Mouse (Mus musculus) embryo, embryonic 10 days (tissue): ENCODE measurements around the gene Lyl1.
A peak's percentile ranks its signal among the peaks of the same experiment; 100 is the strongest.

Source experiments
- DNase-seq: peaks from one replicate; pipeline ENCODE4 v3.0.0-alpha.2; 2015; ENCODE audit warnings: low spot score

Lyl1 gene

GRCm38 (mm10) chr8:84700941-84701911 lies at the start of gene Lyl1:
Lyl1 (plus strand) TSS chr8:84701457.
- DNase-seq = peak; percentile 63

GRCm38 (mm10) chr8:84653092-84653631 lies 48.1 kb upstream of the Lyl1 start:
- no peak for DNase-seq

GRCm38 (mm10) chr8:84654597-84654996 lies 46.7 kb upstream of the Lyl1 start:
- DNase-seq = peak; percentile 55

GRCm38 (mm10) chr8:84655336-84656190 lies 45.7 kb upstream of the Lyl1 start:
- peak; percentile 88 for DNase-seq

GRCm38 (mm10) chr8:84656191-84656525 lies 45.1 kb upstream of the Lyl1 start:
- DNase-seq = peak; percentile 86

GRCm38 (mm10) chr8:84656641-84657126 lies 44.6 kb upstream of the Lyl1 start:
- peak; percentile 93 for DNase-seq

GRCm38 (mm10) chr8:84657203-84657602 lies 44.1 kb upstream of the Lyl1 start:
- DNase-seq = no peak

- DNase-seq = no peak
Measured at GRCm38 (mm10) chr8:84657680-84658079, 43.6 kb upstream of the Lyl1 start.

GRCm38 (mm10) chr8:84658951-84659350 lies 42.3 kb upstream of the Lyl1 start:
- DNase-seq = no peak

GRCm38 (mm10) chr8:84659936-84660818 lies 41.1 kb upstream of the Lyl1 start:
- DNase-seq = peak; percentile 83

GRCm38 (mm10) chr8:84660819-84661457 lies 40.3 kb upstream of the Lyl1 start:
- DNase-seq = peak; percentile 61

- DNase-seq = peak; percentile 64
Measured at GRCm38 (mm10) chr8:84661458-84661871, 39.8 kb upstream of the Lyl1 start.

- DNase-seq = peak; percentile 68
Measured at GRCm38 (mm10) chr8:84661961-84662571, 39.2 kb upstream of the Lyl1 start.

GRCm38 (mm10) chr8:84662581-84663065 lies 38.6 kb upstream of the Lyl1 start, which contains the start of gene Ier2:
Ier2 (minus strand) TSS chr8:84662852.
- peak; percentile 96 for DNase-seq

- DNase-seq = peak; percentile 98
Measured at GRCm38 (mm10) chr8:84663483-84664327, 37.6 kb upstream of the Lyl1 start.

GRCm38 (mm10) chr8:84664566-84665384 lies 36.5 kb upstream of the Lyl1 start:
- DNase-seq = peak; percentile 88

- DNase-seq = peak; percentile 60
Measured at GRCm38 (mm10) chr8:84665385-84665893, 35.8 kb upstream of the Lyl1 start.

GRCm38 (mm10) chr8:84668081-84668480 lies 33.2 kb upstream of the Lyl1 start:
- no peak for DNase-seq
